Mouse (Mus musculus): ENCODE results near the gene Peak1. TPM values are rescaled to one million over a fixed set of nuclear protein-coding genes. Genes with fewer than 3 reads are reported as not detected.

Gene Peak1
- total RNA-seq, 2 experiments from 2014 or later, result 13.1 to 14.3 TPM

- no peak for DNase-seq
These were observed 217.7 kb downstream of the Peak1 start for GRCm38 (mm10) chr9:56200200-56200599.

DNA sequence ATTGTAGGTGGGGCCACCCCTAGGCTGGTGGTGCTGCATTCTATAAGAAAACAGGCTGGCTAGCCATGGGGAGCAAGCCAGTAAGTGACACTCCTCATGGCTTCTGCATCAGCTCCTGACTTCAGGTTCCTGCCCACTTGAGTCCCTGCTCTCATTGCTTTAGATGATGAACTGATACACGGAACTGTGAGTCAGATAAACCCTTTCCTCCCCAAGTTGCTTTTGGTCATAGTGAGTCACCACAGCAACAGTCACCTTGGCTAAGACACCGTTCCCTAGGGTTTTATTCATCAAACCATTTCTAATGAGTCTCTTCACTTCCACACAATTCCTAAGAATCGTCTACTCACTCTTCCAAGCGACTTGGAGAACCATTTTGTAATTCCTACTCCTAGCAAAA lies 220.9 kb downstream of the Peak1 start:
- DNase-seq, result no peak

GRCm38 (mm10) chr9:56195193-56195592 lies 222.7 kb downstream of the Peak1 start:
- no peak for DNase-seq

- no peak for DNase-seq
These were observed 226.1 kb downstream of the Peak1 start for GRCm38 (mm10) chr9:56191498-56192455.

- DNase-seq, result no peak
These were observed 237.6 kb downstream of the Peak1 start for GRCm38 (mm10) chr9:56180118-56180781.

DNA sequence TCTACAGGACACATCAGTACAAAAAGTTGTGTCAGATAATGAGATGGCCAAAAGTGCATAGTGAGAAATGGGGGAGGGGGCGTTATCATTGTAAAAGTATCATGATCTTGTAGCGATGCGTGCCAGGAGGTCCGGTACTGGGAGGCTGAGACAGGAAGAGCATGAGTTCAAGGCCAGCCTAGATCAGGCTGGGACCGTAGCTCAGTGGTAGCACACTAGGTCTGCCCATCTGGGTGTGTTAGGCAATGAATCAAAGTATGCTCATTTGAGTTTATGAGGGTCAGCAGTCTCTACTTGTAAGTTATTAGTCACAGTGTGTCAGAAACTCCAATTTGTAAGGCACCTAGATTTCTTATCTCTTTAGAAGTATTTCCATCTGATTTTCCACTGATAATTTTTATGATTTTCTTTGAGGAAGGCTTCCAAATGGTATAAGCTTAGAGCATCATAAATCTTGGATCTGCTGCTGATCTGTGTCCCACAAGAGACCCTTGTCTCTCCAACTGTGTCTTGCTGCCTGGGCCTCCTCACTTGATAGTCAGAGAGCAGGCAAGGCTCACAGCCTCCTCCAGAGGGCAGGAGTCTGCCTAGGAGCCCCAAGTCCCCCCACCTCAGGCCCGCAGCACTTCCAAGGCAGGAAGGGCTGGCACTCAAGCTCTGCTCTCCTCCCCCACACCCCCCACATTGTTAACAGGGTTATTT lies 238.3 kb downstream of the Peak1 start:
- no peak for DNase-seq

DNA sequence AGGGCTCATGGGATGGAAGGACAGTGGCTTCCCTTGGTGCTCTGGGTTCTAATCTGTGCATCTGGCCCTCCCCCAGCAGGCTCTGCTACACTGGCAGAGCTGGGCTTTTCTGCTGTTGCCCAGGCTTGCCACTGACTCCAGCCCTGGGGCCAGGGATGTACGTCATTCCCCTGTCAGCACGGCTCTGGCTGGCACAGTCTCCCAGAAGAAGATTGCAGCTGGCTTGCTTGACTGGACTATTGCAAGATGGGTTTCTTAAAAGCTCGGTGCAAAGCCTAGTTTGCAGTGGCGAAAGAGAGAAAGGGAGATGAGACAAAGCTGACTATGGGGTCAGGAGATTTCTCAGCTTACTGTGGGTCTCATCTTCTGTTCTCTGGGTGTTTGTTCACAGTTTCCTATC lies 240.5 kb downstream of the Peak1 start:
- DNase-seq, result no peak

GRCm38 (mm10) chr9:56175316-56175715 lies 242.6 kb downstream of the Peak1 start:
- DNase-seq, result no peak

DNA sequence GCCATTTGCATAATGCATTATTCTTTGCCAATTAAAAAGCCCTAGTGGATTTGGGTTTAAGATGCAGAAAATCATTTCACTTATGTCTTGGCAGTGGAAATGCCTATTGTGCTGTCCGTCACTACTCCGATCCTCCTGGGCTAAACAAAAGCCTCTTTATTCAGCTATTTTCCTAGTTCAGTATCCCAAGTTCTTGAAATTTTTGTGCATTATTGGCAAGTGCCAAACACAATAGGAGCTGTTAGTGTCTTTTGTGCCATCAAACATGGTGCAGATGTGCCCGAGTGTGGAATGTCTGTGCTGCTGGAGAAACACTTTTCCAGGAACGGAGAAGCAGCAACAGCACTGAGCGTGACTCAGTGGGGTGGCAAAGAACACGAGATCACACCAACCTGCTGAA lies 250.2 kb downstream of the Peak1 start:
- DNase-seq, result no peak

DNA sequence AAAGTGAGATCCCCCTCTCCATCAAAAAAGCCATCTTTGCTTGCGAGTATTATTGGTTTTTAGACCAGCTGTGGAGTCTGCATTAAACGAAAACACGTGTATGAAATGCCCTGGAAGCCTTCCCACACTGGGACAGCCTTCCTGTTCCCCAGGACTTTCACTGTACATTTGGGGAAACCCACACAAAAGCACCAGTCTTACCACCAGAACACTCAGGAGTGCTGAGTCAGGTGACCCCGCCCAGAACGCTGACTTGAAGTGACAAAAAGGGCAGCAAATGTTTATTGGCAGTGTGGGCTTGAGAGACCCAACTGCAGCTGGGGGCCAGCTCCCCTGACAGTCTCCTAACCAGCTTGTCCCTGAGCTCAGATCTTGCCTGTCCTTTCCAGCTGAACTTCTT lies 251.7 kb downstream of the Peak1 start:
- DNase-seq, result no peak

DNA sequence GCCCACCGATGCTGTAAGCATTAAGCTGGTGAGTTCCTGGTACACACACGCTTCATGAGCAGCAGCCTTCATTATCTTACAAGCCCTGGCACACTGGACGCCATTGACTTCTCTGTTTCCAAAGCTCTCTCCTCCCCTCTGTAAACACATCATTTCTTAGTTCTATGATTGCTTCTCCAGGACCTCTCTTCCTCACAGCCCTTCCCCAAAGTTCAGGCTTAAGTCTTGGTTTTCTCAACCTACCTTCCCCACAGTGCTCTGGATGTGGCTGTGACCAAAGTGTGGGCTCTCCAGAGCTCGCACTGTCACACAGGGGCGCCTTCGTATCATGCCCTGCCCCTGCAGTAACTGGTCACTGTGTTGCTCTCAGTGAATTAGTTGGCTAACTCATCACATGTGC lies 252.5 kb downstream of the Peak1 start, which contains the start of gene Tspan3:
Tspan3 (minus strand) TSS at position 101 of the 400 bp plus-strand sequence.
- DNase-seq, result no peak

GRCm38 (mm10) chr9:56160341-56161141 lies 257.3 kb downstream of the Peak1 start:
- DNase-seq, result peak; percentile 90

DNA sequence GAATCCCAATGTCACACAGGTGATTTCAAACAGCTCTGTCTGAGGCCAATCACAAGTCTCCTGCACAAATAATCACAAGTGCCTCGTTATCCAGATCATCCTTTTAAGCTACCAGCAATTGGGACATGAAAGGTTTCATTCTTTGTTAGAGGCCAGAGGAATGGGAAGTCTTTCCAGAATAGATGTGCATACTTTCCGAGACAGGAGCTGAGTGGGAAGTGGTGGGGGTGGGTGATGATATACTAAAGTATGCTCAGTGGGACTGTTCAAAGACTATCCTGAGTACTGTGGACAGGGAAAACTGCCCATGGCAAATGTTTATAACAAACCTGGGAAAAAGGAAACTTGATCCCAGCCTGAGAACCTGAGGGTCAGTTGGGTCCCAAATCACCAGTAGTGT lies 258.4 kb downstream of the Peak1 start:
- DNase-seq, result no peak

DNA sequence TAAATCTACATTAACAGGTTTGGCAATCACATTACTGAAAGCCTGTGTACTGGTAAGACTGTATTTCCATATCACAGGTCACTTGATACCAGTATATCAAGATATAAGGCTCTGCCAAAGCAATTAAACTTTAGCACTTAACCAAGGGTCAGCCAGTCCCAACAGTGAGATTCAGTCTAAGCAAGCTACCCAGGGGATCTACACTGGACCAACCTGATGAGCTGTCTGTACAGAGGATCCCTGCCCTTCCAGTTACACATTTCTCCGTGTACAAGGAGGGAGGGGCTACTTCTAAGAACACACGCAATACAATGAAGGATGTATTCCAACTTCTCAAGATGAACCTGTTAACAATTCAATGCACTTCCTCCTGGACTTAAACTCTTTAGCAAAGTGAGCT lies 259.8 kb downstream of the Peak1 start:
- DNase-seq, result no peak

- no peak for DNase-seq
These were observed 263.3 kb downstream of the Peak1 start for GRCm38 (mm10) chr9:56154572-56154971.

- no peak for DNase-seq
These were observed 265.3 kb downstream of the Peak1 start for GRCm38 (mm10) chr9:56152482-56153007.

DNA sequence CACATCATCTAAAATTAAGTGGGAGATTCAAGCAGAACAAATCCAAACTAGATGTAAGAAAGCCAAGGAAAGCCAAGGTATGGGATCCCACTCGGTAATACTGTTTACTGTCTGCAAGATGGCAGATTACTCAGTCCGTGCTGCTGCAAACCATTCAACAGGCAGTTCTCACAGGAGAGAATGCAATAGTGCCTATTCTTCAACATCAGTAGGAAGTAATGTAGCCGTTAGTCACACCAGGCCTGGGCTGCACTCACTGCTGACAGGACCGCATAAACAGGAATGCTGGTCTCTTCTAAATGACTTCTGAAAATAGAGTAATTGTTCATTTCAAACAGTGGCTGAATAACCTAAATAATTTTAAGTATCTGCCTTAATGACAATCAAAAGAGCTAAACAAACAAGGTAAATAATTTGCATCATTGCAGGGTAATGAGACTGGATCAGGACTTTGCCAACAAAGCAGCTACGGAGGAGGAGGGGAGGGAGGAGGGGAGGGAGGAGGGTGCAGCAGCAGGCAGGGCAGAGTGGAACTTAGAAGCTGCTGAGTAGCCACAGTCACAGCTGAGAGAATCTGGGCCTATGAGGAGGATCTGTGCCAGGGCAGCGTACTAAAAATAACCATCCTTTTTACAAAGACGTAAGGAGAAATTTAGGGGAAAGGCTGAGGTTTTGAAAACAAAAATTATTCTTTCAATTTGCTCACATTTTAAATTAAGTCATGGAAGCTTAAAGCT lies 266.0 kb downstream of the Peak1 start:
- peak; percentile 51 for DNase-seq

Data from gastrocnemius, postnatal 25 days (tissue).